11 mouse cellular contexts compared by ENCODE assay signal in genomic region chr10:18470351-18471060, GRCm38 (mm10).
DNase-seq lines count a peak whose midpoint lies in the region; ATAC-seq and TF ChIP-seq lines count a peak whose summit lies in the region.
"Had no signal": no experiment of that assay in that cellular context is flagged by ENCODE, and none has a peak within 500 bp of the region (broad histone marks: within the 10 kb centered on the region; RNA-seq: fewer than 3 reads in every experiment).

No protein-coding gene starts in this region.

- no peak for ATAC-seq in forebrain, embryonic 15.5 days (replicated peaks)
- no peak for ATAC-seq in limb, embryonic 14.5 days (ENCODE audit: low FRiP score, low read depth)
- no peak for ATAC-seq in stomach, embryonic 15.5 days (ENCODE audit: insufficient read depth, low FRiP score, low read depth)
- no peak for ATAC-seq in granulocyte monocyte progenitor cell, adult 5-6 weeks (replicated peaks; ENCODE audit: poor library complexity, severe bottlenecking)

- no peaks in the 10 kb centered on the region for H3K36me3 ChIP-seq in forebrain, embryonic 15.5 days
- H3K36me3 ChIP-seq in limb, embryonic 14.5 days (ENCODE audit: control insufficient read depth, insufficient read depth, low read length): peaks cover 7% of the 10 kb centered on the region; the same call in 1 of the 2 replicates
- no peaks in the 10 kb centered on the region for H3K36me3 ChIP-seq in stomach, embryonic 15.5 days
- H3K36me3 ChIP-seq: G1E had no signal

- 15% methylated on average over 20 of the region's 20 CpGs for WGBS in forebrain, embryonic 15.5 days
- WGBS in limb, embryonic 14.5 days: 45% methylated on average over 20 of the region's 20 CpGs
- 63% methylated on average over 20 of the region's 20 CpGs for WGBS in stomach, embryonic 15.5 days

- peak overlapping the region; percentile 68 for H3K27ac ChIP-seq in forebrain, embryonic 15.5 days (replicated peaks)
- H3K27ac ChIP-seq in limb, embryonic 14.5 days (replicated peaks; ENCODE audit: low read depth, low read length): no peak overlapping the region
- no peak overlapping the region for H3K27ac ChIP-seq in stomach, embryonic 15.5 days
- H3K27ac ChIP-seq: liver, embryonic 14.5 days had no signal

- H3K4me2 ChIP-seq in forebrain, embryonic 15.5 days (replicated peaks): peak overlapping the region; percentile 37
- H3K4me2 ChIP-seq in limb, embryonic 14.5 days (replicated peaks; ENCODE audit: low read depth, low read length, severe bottlenecking): peak overlapping the region; percentile 47
- 0 out of 2 replicates have a peak overlapping the region, but pooled peaks have one; percentile 7 for H3K4me2 ChIP-seq in stomach, embryonic 15.5 days

- intact Hi-C loops in heart, postnatal 14 days (cut with DNase I): no loop called here

- H3K9ac ChIP-seq in forebrain, embryonic 15.5 days (replicated peaks): peak overlapping the region; percentile 39
- no peak overlapping the region for H3K9ac ChIP-seq in limb, embryonic 14.5 days (ENCODE audit: low read depth, low read length, severe bottlenecking)
- no peak overlapping the region for H3K9ac ChIP-seq in stomach, embryonic 15.5 days
- H3K9ac ChIP-seq: heart, embryonic 15.5 days; liver, embryonic 14.5 days had no signal

- peaks cover 35% of the 10 kb centered on the region for H3K4me1 ChIP-seq in forebrain, embryonic 15.5 days
- peaks cover 33% of the 10 kb centered on the region for H3K4me1 ChIP-seq in limb, embryonic 14.5 days (ENCODE audit: control insufficient read depth, insufficient read depth, low read length)
- H3K4me1 ChIP-seq in stomach, embryonic 15.5 days: peaks cover 11% of the 10 kb centered on the region; the same call in 1 of the 2 replicates

- no peaks in the 10 kb centered on the region for H3K27me3 ChIP-seq in forebrain, embryonic 15.5 days
- no peaks in the 10 kb centered on the region for H3K27me3 ChIP-seq in limb, embryonic 14.5 days (ENCODE audit: control insufficient read depth, insufficient read depth, low read length)
- no peaks in the 10 kb centered on the region for H3K27me3 ChIP-seq in stomach, embryonic 15.5 days (replicated peaks)
- H3K27me3 ChIP-seq: heart, embryonic 15.5 days had no signal

- no peaks in the 10 kb centered on the region for H3K9me3 ChIP-seq in forebrain, embryonic 15.5 days
- no peaks in the 10 kb centered on the region for H3K9me3 ChIP-seq in limb, embryonic 14.5 days (ENCODE audit: control insufficient read depth, low read length)
- H3K9me3 ChIP-seq in stomach, embryonic 15.5 days: no peaks in the 10 kb centered on the region
- H3K9me3 ChIP-seq: G1E; heart, embryonic 15.5 days had no signal

- H3K4me3 ChIP-seq in forebrain, embryonic 15.5 days: peak overlapping the region; percentile 33
- 0 out of 2 replicates have a peak overlapping the region, but pooled peaks have one; percentile 3 for H3K4me3 ChIP-seq in limb, embryonic 14.5 days (replicated peaks; ENCODE audit: low read length)
- H3K4me3 ChIP-seq in stomach, embryonic 15.5 days (replicated peaks): no peak overlapping the region

- TF ChIP-seq POLR2A in limb, embryonic 14.5 days (IDR thresholded peaks at IDR 0.05; ENCODE audit: borderline replicate concordance, extremely low read depth, insufficient read depth, insufficient read length): no peak

- peak; percentile 22 for DNase-seq in thymus, postnatal 0 days (ENCODE audit: low spot score)
- no peak for DNase-seq in thymus, adult 18-20 months
- DNase-seq in limb, embryonic 14.5 days (ENCODE audit: low spot score): no peak
- no peak for DNase-seq in spleen, adult 18-20 months
- no peak for DNase-seq in heart, postnatal 14 days
